Mouse (Mus musculus) kidney, postnatal 10 days (tissue): ENCODE measurements around the gene Ltb.

Source experiments
- DNase-seq: peaks from one replicate; pipeline ENCODE4 v3.0.0; 2021; ENCODE audit warnings: mixed read lengths

The Ltb gene

GRCm38 (mm10) chr17:35195631-35196320 is 1.5 kb downstream of the Ltb start:
- peak; percentile 91 for DNase-seq

GRCm38 (mm10) chr17:35196321-35196641 is 2.0 kb downstream of the Ltb start:
- DNase-seq, result no peak

GRCm38 (mm10) chr17:35197126-35197525 is 2.9 kb downstream of the Ltb start:
- no peak for DNase-seq

GRCm38 (mm10) chr17:35198029-35198428 is 3.8 kb downstream of the Ltb start:
- no peak for DNase-seq

- no peak for DNase-seq
These were observed 4.7 kb downstream of the Ltb start for GRCm38 (mm10) chr17:35198946-35199345.

- DNase-seq, result no peak
These were observed 6.2 kb downstream of the Ltb start for GRCm38 (mm10) chr17:35200398-35200797.

GRCm38 (mm10) chr17:35201128-35201527 is 6.9 kb downstream of the Ltb start:
- DNase-seq, result no peak

- DNase-seq, result peak; percentile 68
These were observed 7.5 kb downstream of the Ltb start, which contains the start of gene Tnf for GRCm38 (mm10) chr17:35201787-35202186. Gene Tnf (minus strand): TSS chr17:35202007.

- DNase-seq, result no peak
These were observed 8.2 kb downstream of the Ltb start for GRCm38 (mm10) chr17:35202442-35202841.

GRCm38 (mm10) chr17:35204494-35205379 is 10.5 kb downstream of the Ltb start, which contains the start of gene Lta:
Gene Lta (minus strand): TSS chr17:35205351.
- DNase-seq, result no peak

- no peak for DNase-seq
These were observed 11.1 kb downstream of the Ltb start for GRCm38 (mm10) chr17:35205380-35205769.

- DNase-seq, result no peak
These were observed 15.7 kb downstream of the Ltb start for GRCm38 (mm10) chr17:35209785-35210535.

GRCm38 (mm10) chr17:35210593-35210992 is 16.4 kb downstream of the Ltb start:
- no peak for DNase-seq

GRCm38 (mm10) chr17:35213071-35213470 is 18.8 kb downstream of the Ltb start:
- no peak for DNase-seq

GRCm38 (mm10) chr17:35218516-35219193 is 24.4 kb downstream of the Ltb start:
- peak; percentile 66 for DNase-seq

GRCm38 (mm10) chr17:35219601-35220041 is 25.4 kb downstream of the Ltb start:
- no peak for DNase-seq

GRCm38 (mm10) chr17:35220156-35220952 is 26.1 kb downstream of the Ltb start, which contains the start of gene Gm16181:
Gene Gm16181 (plus strand): TSS chr17:35220834.
- peak; percentile 82 for DNase-seq

GRCm38 (mm10) chr17:35222299-35222698 is 28.1 kb downstream of the Ltb start:
- DNase-seq, result peak; percentile 54

- DNase-seq, result no peak
These were observed 30.4 kb downstream of the Ltb start for GRCm38 (mm10) chr17:35224641-35225040.

GRCm38 (mm10) chr17:35225456-35225855 is 31.2 kb downstream of the Ltb start:
- DNase-seq, result no peak

- DNase-seq, result no peak
These were observed 32.4 kb downstream of the Ltb start for GRCm38 (mm10) chr17:35226561-35227046.
